Mouse (Mus musculus): Measurements from ENCODE around the gene Barhl2.

The Barhl2 gene

DNA sequence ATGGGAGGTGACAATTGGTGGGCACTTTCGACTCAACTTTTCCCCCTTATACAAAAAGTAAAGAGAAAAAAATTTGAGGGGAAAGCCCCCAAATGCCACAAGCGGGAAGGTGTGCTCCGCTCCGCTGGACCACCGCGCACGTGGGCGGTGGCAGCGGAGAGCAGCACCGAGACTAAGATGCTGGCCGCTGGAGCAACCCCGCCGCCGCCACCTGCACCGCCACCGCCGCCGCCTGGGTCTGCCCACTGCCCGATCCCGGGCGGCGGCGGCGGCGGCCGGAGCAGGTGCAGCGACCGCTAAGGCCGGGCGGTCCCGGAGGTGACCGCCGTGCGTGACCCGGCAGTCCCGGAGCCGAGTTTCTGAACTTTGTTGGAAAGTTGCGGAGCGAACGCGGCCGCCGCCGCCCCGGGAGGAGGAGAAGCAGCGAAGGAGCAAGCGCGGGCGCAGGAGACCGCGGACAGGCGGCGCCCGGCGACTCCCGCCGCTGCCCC lies at the start of gene Barhl2:
TSS of gene Barhl2 (minus strand) at position 181 of the 491 bp plus-strand sequence.
- DNase-seq (ENCODE audit: low spot score in 2 of 2) = no peak

- DNase-seq (ENCODE audit: low spot score in 2 of 2) = no peak
These were observed 48.1 kb upstream of the Barhl2 start for GRCm38 (mm10) chr5:106506061-106506460.

GRCm38 (mm10) chr5:106502684-106503545 lies 44.9 kb upstream of the Barhl2 start:
- DNase-seq (ENCODE audit: low spot score in 2 of 2) = no peak

GRCm38 (mm10) chr5:106502271-106502670 lies 44.3 kb upstream of the Barhl2 start:
- no peak for DNase-seq (ENCODE audit: low spot score in 2 of 2)

- no peak for DNase-seq (ENCODE audit: low spot score in 2 of 2)
These were observed 33.8 kb upstream of the Barhl2 start for GRCm38 (mm10) chr5:106491771-106492170.

- DNase-seq (ENCODE audit: low spot score in 2 of 2) = no peak
These were observed 14.1 kb upstream of the Barhl2 start for GRCm38 (mm10) chr5:106472105-106472500.

DNA sequence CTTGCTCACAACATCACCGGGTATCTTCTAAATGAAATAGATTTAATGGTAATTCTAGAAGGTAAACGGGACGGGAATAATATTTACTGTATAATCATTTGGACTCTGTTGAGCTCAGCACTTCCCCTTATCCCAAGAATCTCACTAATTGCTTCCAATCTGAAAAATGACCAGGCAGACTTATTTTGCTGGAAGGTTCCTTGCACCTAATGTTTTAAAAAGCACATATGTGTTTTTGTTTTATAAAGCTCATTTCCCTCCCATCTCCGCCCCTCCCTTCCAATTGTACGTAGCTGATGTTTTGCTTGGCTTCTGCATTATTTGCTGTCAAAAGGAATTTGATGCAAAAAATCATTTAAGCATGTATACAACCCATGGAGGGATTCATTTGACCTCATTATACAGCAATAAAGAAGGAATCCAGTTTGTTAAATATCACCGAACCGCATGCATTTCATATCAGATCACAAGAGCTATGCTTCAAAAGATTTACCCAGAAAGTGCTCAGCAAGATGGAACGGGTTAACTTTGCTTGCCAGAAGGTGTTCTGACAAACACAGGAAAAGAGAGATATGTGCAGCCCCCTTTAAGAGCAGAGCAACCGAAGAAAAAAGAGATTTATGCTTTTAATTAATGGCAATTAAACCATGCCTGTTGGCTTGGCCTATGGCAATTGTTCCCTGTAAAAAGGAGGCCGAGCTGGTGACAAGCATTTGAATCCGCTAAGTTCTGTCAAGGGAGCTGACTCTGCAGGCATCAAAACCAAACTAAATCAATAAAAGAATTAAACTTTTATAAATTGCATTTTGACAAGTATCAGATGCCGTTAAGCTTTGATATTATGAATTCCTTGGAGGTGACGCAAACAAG lies 13.5 kb upstream of the Barhl2 start:
- no peak for DNase-seq (ENCODE audit: low spot score in 2 of 2)

GRCm38 (mm10) chr5:106465129-106465790 lies 7.3 kb upstream of the Barhl2 start:
- DNase-seq (ENCODE audit: low spot score in 2 of 2) = no peak

DNA sequence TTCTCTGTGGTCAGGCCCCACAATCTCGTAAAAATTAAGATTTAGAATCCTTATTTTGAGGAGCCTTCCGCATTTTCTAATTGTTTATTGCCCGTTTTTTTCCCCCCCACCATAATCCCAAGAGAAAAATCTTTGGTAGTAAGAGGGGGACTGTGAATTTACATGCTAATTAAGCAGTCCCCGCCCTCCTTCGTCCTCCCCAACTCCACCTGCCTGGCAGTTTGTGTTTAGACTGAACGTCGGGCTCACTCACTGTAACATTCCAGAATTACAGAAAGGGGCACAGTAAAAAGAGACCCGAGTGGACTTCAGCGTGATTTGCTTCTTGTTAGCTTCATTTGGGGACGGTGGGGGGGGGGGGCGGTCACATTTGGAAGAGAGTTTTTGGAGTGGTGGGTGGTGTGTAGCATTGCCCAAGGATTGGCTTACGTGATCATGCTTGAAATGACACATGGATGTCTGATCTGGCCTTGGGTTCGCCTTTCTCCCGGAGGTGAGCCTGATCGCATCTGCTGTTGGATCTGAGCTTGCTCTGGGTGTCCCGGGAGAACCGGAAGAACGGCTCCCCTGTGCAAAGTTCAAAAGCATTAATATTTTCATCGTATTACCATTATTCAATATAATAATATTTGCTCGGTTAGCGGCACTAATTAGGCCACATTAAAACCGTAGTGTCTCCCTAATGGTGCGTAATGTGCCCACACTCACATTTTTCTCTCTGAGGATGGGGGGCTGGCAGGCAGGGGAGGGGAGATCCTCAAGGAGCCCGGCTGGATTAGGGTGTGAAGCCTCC lies 6.6 kb upstream of the Barhl2 start:
- DNase-seq (ENCODE audit: low spot score in 2 of 2) = no peak

- no peak for DNase-seq (ENCODE audit: low spot score in 2 of 2)
These were observed 5.8 kb upstream of the Barhl2 start for GRCm38 (mm10) chr5:106463661-106464191.

DNA sequence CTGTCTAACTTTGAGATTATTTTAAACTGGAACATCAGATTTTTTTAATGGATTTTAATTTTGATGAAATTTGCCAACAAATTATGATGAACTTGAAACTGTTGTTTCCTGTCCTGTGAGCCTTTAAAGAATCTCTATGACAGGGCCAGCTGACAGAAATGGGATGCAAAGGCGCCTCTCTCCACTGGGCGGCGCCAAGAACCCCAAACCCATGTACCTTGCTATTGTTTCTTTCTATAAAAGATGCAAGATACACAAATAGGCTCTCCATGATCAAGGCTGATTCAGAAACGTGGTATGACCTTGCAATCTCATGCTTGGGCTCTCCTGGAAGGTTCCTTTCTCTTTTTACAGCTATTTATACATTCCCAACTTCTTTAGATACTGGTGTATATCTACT lies 3.9 kb upstream of the Barhl2 start:
- peak in 1 of 2 experiments; percentile 37 for DNase-seq (ENCODE audit: low spot score in 2 of 2)

DNA sequence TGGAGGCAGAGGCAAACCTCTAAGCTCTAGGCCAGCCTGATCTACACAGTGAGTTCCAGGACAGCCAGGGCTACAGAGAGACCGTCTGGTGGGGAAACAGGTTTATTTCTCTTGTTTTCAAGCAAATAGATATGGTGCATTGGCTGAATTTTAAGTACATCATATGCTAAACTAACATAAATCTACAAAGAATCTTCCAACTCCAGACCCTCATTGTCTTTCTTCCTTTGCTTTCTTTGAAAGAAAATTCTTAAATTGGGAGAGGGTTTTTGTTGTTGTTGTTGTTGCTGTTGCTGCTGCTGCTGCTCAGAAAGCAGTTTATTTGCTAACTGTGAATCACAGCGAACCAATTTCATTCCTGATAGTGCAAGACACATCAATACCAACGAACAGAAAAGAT lies 3.5 kb upstream of the Barhl2 start:
- no peak for DNase-seq (ENCODE audit: low spot score in 2 of 2)

DNA sequence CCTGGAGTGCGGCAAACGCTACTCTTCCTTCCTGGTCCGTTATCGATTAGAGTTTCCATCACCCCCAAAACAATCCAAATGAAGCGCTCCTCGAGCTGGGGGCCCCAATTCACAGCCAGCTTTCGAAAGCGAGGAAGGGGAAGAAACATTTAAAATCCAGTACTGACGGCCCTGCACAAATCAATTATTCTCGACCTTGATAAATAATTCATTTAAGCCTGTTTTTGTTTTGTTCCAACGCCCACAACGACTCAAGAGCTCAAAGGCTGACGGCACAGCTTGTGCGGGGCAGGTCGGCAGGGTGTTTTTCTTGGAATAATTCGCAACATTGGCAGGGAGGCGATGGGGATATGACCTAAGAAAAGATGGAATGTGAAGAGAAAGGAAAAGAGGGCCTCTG lies 2.6 kb upstream of the Barhl2 start:
- DNase-seq (ENCODE audit: low spot score in 2 of 2) = no peak

DNA sequence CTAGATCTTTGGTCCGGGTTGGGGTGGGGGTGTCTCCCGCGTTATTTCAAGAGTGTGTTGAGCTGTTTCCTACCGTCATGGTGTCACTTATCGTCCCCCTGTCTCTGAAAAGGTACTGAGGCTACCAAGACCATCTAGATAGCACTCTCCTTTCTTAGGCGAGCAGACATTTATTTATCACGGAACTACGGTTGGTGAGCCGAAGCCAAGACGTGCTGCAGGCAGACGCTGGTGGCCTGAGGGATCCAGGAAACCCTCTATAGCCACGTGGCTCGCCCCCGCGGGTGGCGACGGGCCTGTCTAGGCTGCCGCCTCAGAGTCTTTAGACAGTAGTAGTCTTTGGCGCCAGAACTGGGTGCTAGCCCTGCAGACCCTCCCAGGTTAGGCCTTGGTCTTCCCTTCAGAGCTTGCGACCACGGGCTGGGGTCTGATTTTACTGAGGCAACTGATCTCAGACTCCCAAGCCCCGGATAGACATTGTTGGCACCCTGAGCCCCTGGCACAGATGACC lies 2.1 kb upstream of the Barhl2 start:
- no peak for DNase-seq (ENCODE audit: low spot score in 2 of 2)

- no peak for DNase-seq (ENCODE audit: low spot score in 2 of 2)
These were observed 1.2 kb upstream of the Barhl2 start for GRCm38 (mm10) chr5:106459120-106459641.

- peak in 1 of 2 experiments; percentile 23 for DNase-seq (ENCODE audit: low spot score in 2 of 2)
These were observed 632 bp upstream of the Barhl2 start for GRCm38 (mm10) chr5:106458477-106459119.

DNA sequence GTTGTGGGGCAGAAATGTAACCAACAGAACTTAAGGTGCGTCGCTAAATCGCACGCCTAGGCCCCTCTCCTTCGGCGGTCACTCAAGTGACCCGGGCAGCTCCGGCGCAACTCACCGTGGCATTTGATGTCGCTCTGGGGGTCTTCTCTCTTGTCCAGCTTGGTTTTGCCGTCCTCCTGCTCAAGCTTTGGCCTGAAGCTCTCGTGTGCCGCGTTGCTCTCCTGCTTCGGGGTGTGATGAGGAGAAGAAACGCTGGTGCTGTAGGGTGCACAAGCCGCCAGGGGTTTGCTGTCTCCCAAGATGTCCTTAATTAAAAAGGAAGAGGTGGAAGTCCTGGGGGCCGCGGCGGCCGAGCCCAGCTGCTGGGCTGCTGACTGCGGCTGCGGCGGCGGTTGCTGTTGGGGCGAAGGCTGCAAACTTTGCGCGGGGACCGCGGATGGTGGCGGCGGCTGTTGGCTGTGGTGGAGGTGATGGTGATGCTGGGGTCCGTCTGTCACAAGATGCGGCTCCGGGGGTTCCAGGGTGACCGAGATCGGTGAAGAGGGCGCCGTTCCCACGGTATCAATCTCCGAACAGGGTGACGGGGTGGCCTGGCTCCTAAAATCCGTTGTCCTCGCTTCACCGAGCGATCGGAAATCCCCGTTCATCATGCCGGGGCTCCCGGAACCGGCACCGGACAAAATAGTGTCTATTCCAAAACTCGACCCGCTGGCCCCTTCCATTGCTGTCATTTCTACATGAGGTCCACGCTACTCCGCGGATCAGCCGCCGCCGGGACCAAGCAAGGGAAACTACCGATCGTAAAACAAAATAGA lies 648 bp downstream of the Barhl2 start:
- no peak for DNase-seq (ENCODE audit: low spot score in 2 of 2)

DNA sequence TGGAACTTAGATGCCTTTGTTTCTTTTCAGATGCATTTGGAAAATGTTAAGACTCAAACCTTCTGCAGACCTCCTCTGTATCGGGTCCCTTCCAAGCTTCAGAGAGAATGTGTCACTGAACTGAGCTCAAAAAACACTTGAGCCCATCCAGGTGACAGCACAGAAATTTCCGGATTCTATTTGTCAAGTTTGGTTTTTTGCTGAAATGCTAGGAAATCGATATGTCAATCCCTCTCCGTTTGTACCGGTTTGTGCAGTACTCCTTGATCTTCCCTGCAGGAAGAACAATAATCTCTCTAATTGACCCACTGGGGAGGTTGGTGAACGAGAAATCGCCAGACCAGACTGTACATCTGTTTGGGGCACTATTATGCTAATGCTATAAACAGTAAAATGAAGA lies 2.0 kb downstream of the Barhl2 start:
- no peak for DNase-seq (ENCODE audit: low spot score in 2 of 2)
